Mouse (Mus musculus) forebrain, postnatal 0 days (tissue): Measurements from ENCODE around the gene Vmn1r192. TPM values are rescaled to one million over a fixed set of nuclear protein-coding genes. Genes with fewer than 3 reads are reported as not detected.
"Not testable (repeated sequence)": the region's sequence is repeated elsewhere in the genome, so short reads cannot be mapped to it uniquely, and the experiment has no call there.

ENCODE experiments used
- ATAC-seq: fragments of 200-750 bp; cut with Nextera tagmentation; 2 replicates; pipeline ENCODE4 v1.8.0; 2017; ENCODE audit warnings: mild to moderate bottlenecking, moderate library complexity
- DNase-seq: peaks from one replicate; pipeline ENCODE4 v3.0.0-alpha.2; 2015
- H3K27ac ChIP-seq: fragments of 300-500 bp; sonication (generic); 2 replicates; pipeline ENCODE4 v1.5.1; 2014; ENCODE audit warnings: low read depth, mild to moderate bottlenecking, antibody characterized with exemption, low read length, moderate library complexity, mixed read lengths
- H3K27me3 ChIP-seq: fragments of 300-500 bp; sonication (generic); 2 replicates; pipeline ENCODE4 v1.6.1; 2014; ENCODE audit warnings: mild to moderate bottlenecking, low read length, mixed read lengths; ENCODE audit not compliant: insufficient read depth
- H3K36me3 ChIP-seq: fragments of 300-500 bp; sonication (generic); 2 replicates; pipeline ENCODE4 v1.6.1; 2014; ENCODE audit warnings: mild to moderate bottlenecking, moderate library complexity; ENCODE audit not compliant: insufficient read depth
- H3K4me1 ChIP-seq: fragments of 300-500 bp; sonication (generic); 2 replicates; pipeline ENCODE4 v1.6.1; 2014; ENCODE audit warnings: antibody characterized with exemption; ENCODE audit not compliant: insufficient read depth
- H3K4me2 ChIP-seq: fragments of 300-500 bp; sonication (generic); 2 replicates; pipeline ENCODE4 v1.6.1; 2014; ENCODE audit warnings: low read depth, mild to moderate bottlenecking, moderate library complexity
- H3K4me3 ChIP-seq: fragments of 300-500 bp; sonication (generic); 2 replicates; pipeline ENCODE4 v1.5.1; 2014; ENCODE audit warnings: low read depth, low read length, mixed read lengths
- H3K9ac ChIP-seq: fragments of 300-500 bp; sonication (generic); 2 replicates; pipeline ENCODE4 v1.6.1; 2014; ENCODE audit warnings: mild to moderate bottlenecking
- H3K9me3 ChIP-seq: fragments of 300-500 bp; sonication (generic); 2 replicates; pipeline ENCODE4 v1.6.1; 2016; ENCODE audit warnings: low read length
- CTCF ChIP-seq: sonication (generic); IDR thresholded peaks from 2 replicates; pipeline ENCODE4 v1.5.1; 2016; ENCODE audit warnings: antibody characterized with exemption, control low read depth, low read depth
- WGBS: fragments of 180-500 bp; shearing (Covaris S2); extraction: QIAGEN DNeasy Blood & Tissue Kit; methylation state at CpG from one replicate; pipeline ENCODE4 v1.1.7; 2014; 5-methylcytosine and 5-hydroxymethylcytosine counted together
- polyA plus RNA-seq: library from polyadenylated mRNA; unstranded; fragments of >200 nt; fragmentation: Nextera tagmentation; extraction: Ambion mirVana; gene quantifications from 2 replicates; pipeline ENCODE4 v1.2.1, GENCODE M21; 2015
- total RNA-seq: library from RNA; depleted of rRNA; stranded (reverse); fragments of >200 nt; gene quantifications from 2 replicates; pipeline ENCODE4 v1.2.3, GENCODE M21; 2014; rRNA removed

The Vmn1r192 gene
- total RNA-seq (not detected in 2 replicates), polyA plus RNA-seq (not detected in 2 replicates)

DNA sequence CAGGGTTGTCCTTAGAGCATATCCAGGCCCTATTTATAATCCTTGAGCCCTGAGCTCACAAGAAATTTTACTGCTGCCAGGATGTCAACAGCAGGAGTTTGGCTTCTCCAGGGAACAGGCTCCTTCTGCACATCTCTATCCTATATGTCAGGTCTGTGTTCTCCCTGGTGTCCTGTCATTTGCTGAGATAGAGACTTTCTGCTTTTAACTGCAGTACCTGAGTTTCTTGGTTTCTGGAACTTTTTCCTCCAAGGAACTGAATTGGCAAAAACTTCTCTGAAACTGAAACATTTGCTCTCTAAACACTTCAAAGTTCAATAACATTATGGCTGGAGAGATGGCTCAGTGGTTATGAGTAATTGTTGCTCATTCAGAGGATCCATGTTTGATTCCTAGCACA lies at the start of gene Vmn1r192:
Gene Vmn1r192 (minus strand): TSS at position 101 of the 400 bp plus-strand sequence.
- H3K27ac ChIP-seq = no peak within 1 kb of the TSS
- DNase-seq (no peak), ATAC-seq (no peak)
- no peak within 1 kb of the TSS for H3K4me2 ChIP-seq
- no peaks in the 10 kb centered on the region for H3K36me3 ChIP-seq
- TF ChIP-seq CTCF = no peak
- no peaks in the 10 kb centered on the region for H3K27me3 ChIP-seq
- H3K4me1 ChIP-seq = no peaks in the 10 kb centered on the region
- no peak within 1 kb of the TSS for H3K9ac ChIP-seq
- no peaks in the 10 kb centered on the region for H3K9me3 ChIP-seq
- H3K4me3 ChIP-seq = no peak within 1 kb of the TSS

GRCm38 (mm10) chr13:22223060-22223459 lies 32.1 kb upstream of the Vmn1r192 start, which contains the start of gene Vmn1r193:
TSS of gene Vmn1r193 (minus strand) at chr13:22223160.
- H3K4me1 ChIP-seq, H3K27ac ChIP-seq, H3K9ac ChIP-seq, H3K4me3 ChIP-seq, DNase-seq, H3K4me2 ChIP-seq, H3K36me3 ChIP-seq, H3K9me3 ChIP-seq, ATAC-seq, H3K27me3 ChIP-seq: not testable (repeated sequence)
- WGBS = 80% methylated on average over 1 of the region's 1 CpGs

GRCm38 (mm10) chr13:22192756-22193155 lies 1.8 kb upstream of the Vmn1r192 start:
- not testable (repeated sequence) for H3K27ac ChIP-seq, H3K4me3 ChIP-seq, DNase-seq, H3K4me2 ChIP-seq, H3K27me3 ChIP-seq, H3K36me3 ChIP-seq, H3K9ac ChIP-seq, H3K4me1 ChIP-seq, H3K9me3 ChIP-seq, ATAC-seq
- 67% methylated on average over 3 of the region's 3 CpGs for WGBS

DNA sequence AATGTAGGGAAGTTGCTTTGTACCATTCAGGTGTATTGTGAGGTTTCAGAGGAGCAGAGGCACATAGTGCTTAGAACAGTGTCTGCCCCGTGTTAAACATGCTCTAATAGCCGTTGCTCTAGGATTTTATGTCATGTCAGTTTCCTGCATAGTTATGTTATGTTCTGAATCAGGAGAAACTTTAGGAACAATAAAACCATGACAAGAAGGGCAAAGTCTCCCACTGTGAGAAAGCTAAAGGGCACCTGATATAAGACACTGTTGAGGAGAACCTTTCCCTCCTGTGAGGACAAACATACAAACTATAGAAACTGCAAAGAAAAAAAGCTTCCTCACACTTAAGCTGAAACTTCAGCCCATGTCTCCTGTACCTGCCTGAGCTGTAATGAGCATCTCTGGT lies 556 bp downstream of the Vmn1r192 start:
- H3K27ac ChIP-seq = no peak overlapping the region
- no peak for ATAC-seq
- no peaks in the 10 kb centered on the region for H3K9me3 ChIP-seq
- H3K27me3 ChIP-seq = no peaks in the 10 kb centered on the region
- 76% methylated on average over 2 of the region's 2 CpGs for WGBS
- H3K9ac ChIP-seq = no peak overlapping the region
- no peak overlapping the region for H3K4me2 ChIP-seq
- H3K4me3 ChIP-seq = no peak overlapping the region
- TF ChIP-seq CTCF = no peak
- no peak for DNase-seq
- H3K4me1 ChIP-seq = no peaks in the 10 kb centered on the region
- H3K36me3 ChIP-seq = no peaks in the 10 kb centered on the region

- ATAC-seq (no peak), DNase-seq (no peak)
- no peak overlapping the region for H3K9ac ChIP-seq
- H3K36me3 ChIP-seq = no peaks in the 10 kb centered on the region
- 97% methylated on average over 2 of the region's 2 CpGs for WGBS
- no peak overlapping the region for H3K4me3 ChIP-seq
- H3K4me1 ChIP-seq = no peaks in the 10 kb centered on the region
- no peaks in the 10 kb centered on the region for H3K27me3 ChIP-seq
- H3K4me2 ChIP-seq = no peak overlapping the region
- H3K27ac ChIP-seq = no peak overlapping the region
- no peak for TF ChIP-seq CTCF
- no peaks in the 10 kb centered on the region for H3K9me3 ChIP-seq
Observed at GRCm38 (mm10) chr13:22189313-22189712, 1.6 kb downstream of the Vmn1r192 start.

GRCm38 (mm10) chr13:22183869-22184268 lies 7.1 kb downstream of the Vmn1r192 start, which contains the start of gene Vmn1r191:
TSS of gene Vmn1r191 (minus strand) at chr13:22183969.
- ATAC-seq (no peak), DNase-seq (no peak)
- Histone ChIP-seq H3K36me3 (no peaks in the 10 kb centered on the region), H3K4me1 (no peaks in the 10 kb centered on the region), H3K9ac (no peak within 1 kb of the TSS), H3K9me3 (no peaks in the 10 kb centered on the region), H3K27ac (no peak within 1 kb of the TSS), H3K4me2 (no peak within 1 kb of the TSS), H3K27me3 (no peaks in the 10 kb centered on the region), H3K4me3 (no peak within 1 kb of the TSS)
- TF ChIP-seq CTCF = no peak
- 64% methylated on average over 1 of the region's 1 CpGs for WGBS

- Histone ChIP-seq H3K27me3 (no peaks in the 10 kb centered on the region), H3K4me2 (no peak overlapping the region), H3K4me3 (no peak overlapping the region), H3K9ac (no peak overlapping the region), H3K36me3 (no peaks in the 10 kb centered on the region), H3K9me3 (no peaks in the 10 kb centered on the region; the same call in 1 of the 2 replicates), H3K4me1 (no peaks in the 10 kb centered on the region), H3K27ac (no peak overlapping the region)
- no peak for DNase-seq
- ATAC-seq = no peak
- no peak for TF ChIP-seq CTCF
- 94% methylated on average over 15 of the region's 15 CpGs for WGBS
Observed at GRCm38 (mm10) chr13:22168416-22168815, 22.5 kb downstream of the Vmn1r192 start.
